Mouse (Mus musculus): ENCODE measurements around the gene Ntn1. TPM values are rescaled to one million over a fixed set of nuclear protein-coding genes. Genes with fewer than 3 reads are reported as not detected.

The Ntn1 gene
- total RNA-seq, 2 experiments from 2014 or later = 12.2 to 14.4 TPM

DNA sequence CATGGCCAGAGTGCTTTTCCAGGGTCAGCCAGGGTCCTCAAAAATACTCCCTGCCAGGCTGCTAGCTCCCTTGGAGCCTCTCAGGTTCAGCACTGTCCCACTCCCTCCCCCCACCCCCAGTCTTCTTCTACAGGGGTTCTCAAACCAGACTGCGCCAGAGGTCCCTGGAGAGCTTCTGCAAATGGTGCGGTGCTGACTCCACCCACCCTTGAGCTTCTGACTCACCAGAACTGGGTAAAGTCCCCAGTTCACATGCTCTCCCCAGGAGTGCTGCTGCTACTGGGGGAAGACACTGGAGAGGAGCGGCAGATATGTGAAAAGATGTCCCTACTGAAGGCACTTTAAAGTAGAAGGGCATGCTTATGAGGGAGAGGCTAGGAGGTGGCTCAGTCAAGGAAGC is 186.7 kb downstream of the Ntn1 start:
- no peak for DNase-seq

DNA sequence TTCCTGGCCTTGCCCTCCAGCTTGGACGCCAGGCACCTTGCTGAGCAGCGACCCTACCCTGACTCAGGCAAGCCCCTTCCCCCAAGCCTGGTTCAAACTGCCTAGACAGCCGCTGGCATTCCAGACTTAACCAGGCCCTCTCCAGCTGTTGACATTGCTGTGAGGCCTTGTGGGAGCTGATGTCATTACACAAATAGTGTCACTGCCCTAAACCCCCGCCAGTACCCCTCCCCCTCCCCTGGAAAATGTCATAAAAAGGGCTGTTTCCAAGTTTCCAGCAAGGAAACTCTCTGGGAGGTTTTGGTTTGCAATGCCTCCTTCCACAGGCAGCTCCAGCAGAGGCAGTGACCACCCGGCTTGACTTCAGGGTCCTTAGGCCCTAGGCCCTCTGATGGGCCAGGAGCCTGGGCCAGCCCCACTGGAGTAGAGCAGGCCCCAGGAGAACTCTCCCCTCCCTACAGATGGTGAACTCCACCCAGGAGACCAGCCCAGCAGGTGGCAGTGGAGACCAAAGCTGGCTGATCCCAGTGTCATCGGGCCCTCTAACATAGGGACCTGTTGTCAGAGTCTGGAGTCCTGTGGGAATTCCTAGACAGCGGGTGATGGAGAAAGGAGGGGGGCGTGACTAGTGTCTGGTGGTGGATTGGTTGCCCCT is 188.6 kb downstream of the Ntn1 start:
- DNase-seq = peak; percentile 62

DNA sequence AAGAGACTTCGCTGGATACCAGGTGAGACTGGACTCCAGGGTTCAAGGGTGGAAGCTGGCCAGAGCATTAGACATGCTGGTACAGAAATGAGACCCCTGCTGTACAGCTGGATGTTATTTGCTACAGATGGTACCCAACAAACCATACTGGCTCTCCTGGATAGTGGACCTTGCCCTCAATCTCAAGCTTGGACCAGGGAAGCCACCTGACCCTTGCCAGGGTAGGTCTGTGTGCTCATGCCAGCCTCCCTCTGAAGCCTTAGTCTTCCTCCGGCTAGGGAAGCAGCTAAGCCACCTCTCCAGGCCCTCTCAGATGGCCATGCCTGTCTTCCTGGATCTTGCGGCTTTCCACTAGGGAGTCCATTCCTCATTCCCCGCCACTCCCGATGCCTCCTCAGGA is 189.9 kb downstream of the Ntn1 start:
- DNase-seq = no peak

DNA sequence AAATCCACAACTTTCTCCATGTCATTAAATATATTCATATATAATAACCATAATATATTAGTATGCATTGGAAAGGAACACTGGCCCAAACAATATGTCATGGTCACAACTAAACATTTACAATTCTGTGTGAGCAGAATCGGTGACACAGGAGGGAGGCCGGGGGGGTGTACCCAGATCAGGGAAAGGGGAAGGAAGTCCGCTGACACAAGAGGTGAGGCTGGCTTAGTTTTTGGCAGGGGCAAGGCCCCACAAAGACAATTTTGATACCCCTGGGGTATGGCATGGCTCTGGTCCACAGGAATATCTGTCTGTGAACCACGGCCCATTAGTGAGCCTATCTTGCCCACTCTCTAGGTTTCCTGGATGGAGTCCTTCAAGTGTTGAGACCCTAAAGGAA is 191.1 kb downstream of the Ntn1 start:
- DNase-seq = no peak

DNA sequence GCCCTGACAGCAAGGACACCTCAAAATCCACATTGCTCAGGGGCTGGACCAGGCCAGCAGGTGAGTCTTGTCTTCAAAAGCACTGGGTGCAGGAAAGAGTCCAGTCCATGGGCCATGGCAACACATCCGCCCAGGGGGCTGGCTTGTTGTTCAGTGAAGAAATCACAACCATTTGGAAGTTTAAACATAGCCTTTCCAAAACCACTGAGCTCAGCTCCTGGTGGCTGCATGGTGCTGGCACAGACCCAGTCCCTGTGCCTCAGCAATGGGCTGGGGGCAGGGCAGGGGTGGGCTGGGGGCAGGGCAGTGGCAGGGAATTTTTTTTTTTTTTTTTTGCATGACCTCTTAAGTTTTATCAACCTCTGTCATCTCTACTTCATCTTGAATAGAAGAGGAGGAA is 192.0 kb downstream of the Ntn1 start:
- DNase-seq = no peak

DNA sequence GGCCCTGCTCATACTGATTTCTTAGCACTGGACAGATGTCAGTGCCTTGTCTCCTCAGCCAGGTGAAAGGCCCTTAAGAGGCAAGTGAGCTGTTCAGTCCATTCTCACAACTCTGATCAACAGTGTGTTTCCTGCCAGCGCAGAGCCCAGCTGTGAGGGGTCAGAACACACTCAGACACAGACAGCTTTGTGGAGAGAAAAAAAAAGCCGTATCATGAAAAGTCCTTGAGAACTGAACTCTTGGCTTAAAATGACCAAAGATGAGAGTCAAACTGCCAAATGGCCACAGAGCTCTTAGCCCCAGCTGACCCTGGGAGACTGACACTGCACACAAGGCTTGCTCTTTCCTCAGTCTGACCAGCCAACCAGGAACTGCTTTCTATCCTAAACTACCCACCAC is 192.6 kb downstream of the Ntn1 start:
- no peak for DNase-seq

DNA sequence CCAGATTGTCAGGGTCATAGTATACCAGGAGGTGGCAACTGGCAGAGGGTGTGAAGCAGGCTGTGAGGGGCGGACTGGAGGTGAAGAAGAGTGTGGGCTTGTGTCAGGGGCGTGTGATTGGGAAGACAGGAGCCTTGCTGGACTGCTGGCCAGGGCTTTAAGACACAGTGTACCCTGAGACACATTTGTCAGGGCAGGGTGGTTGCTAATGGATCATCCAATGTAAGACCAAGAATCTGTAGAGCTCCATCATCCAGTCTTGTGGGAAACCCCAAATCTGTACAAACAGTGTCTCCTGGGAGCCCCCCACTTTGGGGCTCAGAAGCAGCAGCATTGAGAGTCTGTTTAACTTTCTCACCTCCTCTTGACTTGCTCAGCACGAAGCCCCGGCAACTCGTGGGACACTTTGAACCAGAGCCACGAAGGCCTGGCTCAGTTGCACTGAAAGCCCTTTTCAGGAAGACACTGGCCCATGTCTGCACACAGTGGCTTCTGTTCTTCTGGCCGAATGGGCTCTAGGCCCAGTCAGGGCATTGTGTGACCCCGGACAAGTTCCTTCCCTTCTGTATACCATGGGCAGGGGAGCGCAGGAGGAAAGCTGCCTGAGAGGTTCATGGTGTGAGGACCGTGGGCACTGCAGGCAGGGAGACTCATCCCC is 194.9 kb downstream of the Ntn1 start:
- DNase-seq = no peak

DNA sequence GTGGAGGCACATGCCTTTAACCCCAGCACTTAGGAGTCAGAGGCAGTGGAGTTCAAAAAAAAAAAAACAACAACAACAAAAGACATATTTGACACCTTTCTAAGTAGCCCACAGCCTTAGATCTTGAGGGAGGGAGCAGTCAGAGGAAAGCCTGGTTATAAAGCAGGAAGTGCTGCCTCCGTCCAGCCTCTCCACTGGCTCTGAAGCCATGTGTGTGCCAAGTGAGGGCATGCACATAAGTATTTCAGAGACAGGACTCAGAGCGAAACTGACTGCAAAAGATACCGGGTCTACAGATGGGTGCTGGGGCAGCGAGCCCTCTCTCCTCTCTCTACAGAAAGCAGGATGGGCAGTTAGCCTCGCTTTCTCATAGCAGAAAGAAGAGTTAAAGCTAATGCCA is 196.2 kb downstream of the Ntn1 start:
- no peak for DNase-seq

DNA sequence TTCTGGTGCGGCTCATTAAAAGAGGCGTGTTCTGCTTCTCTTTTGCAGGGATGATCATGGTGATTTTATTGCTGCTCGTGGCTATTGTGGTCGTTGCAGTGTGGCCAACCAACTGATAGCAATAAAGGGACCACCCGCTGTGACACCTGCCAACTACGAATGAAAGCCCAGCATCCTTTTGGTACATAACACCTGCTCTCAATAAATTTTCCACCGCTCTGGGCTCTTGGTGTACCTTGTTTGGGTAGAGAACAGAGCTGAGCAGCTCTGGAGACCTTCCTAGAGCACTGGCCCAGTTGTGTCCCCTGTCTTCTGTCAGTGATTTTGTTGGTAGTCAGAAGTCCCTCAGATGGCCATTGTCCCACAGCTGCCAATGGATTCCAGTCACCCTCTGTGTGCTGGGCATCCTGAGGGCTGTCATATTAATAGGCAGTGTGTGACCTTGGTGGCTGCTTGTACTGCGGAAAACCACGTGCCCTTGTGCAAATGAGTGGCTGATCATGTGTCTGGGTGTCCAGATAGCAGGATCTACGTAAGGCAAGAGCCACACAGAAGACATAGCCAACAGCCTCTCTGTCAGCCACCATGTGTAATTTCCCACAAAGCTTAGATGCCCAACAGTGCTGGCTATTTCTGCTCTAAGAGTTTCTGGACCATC is 196.8 kb downstream of the Ntn1 start:
- no peak for DNase-seq

DNA sequence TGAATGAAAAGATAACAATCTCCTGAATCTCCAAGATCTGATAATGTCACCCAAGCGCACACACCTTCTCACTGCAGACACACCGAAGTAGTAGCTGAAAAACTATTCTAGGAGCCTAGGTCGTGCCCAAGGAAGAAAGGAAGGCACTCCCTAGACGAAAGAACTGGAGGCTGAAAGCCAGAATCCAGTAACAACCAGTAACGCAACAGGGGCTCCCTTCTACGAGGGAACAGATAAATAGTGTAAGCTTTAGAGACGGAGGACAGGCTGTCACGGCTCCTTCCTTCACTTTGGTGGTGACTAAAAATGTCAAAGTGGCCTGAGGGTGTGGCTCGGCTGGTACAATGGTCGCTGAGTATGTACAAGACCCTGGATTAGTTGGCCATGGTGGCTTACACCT is 198.1 kb downstream of the Ntn1 start:
- DNase-seq = no peak

DNA sequence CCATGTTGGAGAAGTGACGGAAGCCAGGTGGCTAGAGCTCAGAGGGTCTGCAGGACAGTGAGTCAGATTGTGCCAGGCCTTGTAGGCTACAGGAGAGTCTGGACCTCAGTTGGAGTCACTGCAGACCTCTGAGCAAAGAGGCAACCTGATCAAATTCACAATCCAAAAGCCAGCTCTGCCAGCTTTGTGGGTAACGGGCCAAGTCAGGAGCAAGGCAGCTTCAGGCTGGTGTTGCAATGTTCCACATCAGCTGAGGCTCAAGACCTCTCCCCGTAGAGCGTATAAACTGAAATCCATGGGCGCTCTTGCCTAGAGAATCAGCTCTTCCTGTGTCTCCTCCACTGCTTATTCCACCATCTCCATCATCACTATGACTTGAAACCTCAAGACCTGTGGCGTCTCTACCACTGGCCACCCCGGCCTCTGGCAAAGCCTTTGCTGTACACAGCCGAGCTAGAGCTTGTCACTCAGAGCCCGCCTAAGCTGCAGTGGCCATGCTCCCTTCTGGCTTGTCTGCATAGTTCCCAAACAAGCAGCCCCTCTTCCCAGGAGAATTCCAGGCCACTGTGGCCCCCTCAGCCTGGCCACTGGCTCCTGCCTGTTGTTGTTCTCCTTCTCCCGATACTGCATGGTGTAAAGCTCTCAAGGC is 198.7 kb downstream of the Ntn1 start:
- no peak for DNase-seq

DNA sequence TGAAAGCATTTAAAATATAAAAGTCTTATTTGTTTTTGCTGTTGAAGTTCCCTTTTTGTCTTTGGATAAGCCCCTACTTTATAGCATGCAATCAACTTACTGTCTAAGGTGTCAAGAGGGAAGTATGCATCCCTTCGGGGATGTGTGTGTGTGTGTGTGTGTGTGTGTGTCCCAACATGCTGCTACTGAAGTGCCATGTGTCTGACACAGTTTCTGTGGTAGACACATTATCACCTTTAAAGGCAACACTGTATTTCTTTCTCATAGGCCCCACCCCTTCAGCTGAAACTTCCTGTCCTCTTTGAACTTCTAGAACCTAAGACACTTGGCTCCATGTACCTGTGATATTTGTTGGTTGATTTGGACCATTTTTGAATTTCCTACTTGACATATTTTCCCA is 199.6 kb downstream of the Ntn1 start:
- DNase-seq = no peak

DNA sequence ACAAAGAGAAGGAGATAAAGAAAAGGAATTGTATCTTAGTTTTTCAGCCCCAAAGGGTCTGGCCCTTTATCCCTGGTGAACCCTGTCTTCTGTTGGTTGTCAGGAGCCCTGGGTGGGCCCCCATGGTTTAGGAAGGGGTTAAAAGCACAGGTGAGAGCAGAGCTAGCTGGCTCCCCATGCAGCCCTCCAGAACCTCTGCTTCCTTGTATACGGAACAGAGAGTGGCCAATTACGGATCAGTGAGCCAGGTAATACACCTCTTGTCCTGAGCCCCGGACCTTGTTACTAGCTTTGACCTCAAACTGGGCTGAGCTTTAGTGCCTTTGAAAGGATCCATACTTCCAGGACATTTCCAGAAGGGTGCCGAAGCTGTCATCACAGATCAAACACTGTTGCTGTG is 200.1 kb downstream of the Ntn1 start:
- no peak for DNase-seq

DNA sequence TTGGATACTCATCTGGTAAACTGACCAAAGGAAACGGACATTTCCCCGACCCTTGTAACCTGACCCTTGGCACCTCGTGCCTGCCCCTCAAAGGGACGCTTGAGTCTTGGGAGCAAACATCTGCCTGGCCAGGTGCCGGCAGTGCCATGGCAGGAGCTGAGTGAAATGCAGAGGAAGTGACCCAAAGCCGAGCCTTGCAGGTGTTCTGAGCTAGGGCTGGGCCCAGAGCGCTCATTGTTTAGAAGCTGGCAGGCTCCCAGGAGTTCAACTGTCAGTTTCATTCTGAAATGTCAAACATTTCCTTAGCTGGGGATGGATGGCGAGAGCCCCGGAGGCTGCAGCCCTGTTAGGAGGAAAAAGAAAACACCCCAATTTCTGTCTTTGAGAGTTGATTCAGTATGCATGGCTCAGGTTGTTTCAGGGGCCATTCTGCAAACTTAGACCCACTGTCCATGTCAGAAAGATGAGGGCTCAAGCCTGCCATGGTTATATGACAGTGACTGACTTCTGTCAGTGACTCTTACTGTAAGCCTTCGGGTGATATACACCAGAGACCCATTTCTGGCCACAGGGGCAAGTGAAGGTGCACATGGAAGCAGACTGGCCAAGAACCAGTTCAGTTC is 200.7 kb downstream of the Ntn1 start:
- DNase-seq = no peak

DNA sequence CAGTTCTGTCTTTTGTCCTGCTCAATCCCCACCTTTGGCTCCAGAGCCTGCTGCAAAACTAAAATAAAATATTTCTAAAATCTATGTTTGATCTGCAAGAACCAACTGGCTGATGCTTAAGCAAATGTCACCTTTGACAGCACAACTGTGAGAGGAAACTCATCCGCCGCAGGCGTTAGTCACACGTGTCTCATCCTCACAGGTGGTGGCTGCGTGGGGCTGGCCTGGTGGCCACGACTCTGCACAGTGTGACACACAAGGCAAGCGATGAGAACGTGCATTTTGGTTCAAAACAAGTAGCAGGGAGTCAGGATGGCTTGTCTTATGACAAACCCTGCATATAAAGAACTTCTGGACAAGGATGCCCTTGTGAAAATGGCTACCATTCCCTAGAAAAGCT is 201.5 kb downstream of the Ntn1 start:
- no peak for DNase-seq

DNA sequence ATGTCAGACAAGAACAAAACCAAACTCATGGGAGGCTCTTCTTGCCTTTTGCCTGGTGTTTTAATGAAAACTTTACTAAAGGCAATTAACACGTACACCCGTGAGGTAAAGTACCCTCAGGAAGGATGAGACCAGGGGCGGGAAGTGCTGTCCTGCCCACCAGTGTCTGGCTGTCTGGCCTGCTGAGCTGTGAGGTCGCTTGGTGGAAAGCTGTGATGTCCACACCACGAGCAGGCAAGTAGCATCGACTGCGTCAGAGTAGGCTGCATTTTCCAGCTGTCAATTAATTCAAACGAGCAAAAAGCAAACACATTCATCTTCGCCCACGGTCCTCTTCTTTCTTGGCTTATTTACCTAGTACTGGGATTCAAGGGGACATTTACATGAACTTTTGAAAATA is 201.9 kb downstream of the Ntn1 start:
- no peak for DNase-seq

DNA sequence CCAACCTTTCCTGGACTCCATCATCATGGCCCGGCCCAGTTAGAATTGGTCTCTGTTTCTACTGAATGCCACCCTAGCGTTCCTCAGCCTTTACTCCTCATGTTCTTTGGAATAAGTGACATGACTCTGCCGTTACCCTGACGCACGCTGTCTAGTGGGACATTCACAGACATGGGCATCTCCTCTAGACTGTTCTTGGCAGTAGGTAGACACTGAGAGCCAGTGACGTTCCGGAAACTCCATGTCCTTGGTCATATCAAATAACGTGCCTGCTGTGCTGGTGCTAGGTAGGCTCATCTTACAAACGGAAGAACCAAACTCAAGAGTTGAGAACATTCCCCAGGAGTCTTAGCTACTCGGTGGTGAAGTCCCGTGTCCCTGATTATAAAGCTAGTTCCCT is 203.2 kb downstream of the Ntn1 start:
- no peak for DNase-seq

DNA sequence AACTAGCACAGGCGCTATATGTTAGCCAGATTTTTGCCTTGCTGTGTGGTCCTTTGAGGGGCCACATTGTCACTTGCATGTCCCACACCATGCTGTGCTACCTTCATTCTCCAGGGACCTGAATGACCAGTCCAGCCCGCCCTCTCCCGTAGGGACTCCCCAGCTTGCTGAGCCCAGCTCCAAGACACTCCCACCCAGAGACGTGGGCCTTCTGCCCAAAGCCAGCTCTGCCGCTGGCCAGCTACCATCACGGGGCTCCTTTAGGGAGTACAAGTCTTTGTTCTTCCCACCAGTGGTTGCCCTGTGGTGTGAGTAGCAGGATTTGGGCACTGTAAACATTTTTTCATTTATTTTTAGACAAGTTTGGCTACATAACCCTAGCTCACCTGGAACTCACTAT is 204.1 kb downstream of the Ntn1 start:
- no peak for DNase-seq

DNA sequence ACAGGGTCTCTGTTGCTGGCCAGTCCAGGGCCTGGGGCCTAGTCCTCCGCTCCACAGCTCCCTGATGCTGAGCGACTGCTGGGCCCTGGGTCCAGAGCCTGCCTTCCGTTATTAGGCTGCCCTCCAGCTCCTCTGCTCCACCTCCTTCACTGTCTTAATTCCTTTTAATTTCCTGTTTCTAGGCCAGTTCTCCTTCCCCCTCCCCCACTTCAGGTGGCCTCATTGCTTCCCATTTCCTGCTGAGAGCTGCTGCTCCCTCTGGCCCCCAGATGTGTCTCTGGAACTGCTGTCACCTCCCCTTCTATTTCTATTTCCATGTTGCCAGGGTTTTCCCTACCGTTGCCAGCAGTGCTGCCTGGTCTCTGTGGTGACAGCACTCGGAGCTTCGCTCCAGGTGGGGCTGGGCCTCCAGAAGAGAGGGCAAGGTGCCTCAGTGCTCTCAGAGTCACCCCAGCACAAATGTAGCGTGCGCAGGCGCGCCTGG is 204.9 kb downstream of the Ntn1 start:
- no peak for DNase-seq

DNA sequence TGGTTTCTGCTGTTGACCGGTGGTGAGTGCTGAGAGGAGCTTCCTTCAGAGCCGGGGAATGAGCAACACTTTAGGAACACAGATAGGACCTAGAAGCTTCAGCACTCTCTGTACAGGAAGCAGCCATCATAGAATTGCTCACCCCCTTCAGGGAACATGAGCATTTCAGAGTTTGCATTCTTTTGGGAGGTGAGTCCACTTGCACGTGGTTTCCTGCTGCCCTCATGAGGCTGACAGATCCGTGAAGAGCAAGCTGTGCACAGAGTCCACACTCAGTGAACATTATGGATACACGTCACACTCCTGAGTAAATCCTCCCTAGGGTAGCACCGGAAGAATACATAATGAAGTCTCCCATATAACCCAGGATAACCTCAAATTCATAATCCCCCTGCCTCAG is 205.5 kb downstream of the Ntn1 start:
- DNase-seq = no peak

DNA sequence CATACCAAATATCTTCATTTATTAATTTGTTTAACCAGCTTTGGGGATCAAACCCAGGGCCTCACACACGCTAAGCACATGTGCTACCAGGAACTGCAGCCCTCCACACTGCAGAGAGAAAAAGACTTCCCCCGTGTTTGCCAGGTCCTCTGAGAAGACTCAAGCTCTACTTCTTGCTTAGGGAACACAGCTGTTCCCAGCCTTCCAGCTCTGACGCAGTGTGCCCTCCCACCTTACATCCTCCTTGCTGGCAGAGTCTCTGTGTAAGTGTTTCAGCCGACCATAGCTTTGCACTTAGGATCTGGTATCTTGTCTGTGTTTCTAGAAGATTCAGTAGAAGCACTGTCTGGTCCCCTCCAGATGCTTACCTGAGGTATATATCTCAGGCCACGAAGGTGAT is 209.8 kb downstream of the Ntn1 start:
- DNase-seq = no peak

DNA sequence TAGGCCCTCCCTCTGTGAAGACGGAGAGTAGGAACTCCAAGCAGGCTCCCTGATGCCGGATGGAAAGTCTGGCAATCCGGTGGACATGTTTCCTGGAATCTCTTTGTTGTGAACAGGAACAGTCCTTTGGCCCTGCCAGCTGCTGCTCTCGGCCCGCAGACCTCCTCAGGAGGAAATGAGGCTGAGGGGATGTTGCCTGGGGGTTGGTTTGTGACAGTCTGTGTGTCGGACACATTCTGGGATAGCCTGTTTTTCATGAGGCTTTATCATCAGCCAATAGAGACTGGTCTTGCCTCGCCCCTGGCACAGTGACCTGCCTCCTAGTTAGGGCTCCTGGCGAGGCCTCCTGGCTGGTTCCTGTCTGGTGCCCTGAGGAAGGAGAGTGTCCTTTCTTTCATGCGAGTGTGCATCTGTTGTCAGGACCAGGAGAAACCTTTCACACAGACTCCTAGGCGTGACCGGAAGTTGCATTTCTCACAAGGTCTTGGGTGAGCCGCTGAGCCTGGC is 211.9 kb downstream of the Ntn1 start:
- DNase-seq = no peak

DNA sequence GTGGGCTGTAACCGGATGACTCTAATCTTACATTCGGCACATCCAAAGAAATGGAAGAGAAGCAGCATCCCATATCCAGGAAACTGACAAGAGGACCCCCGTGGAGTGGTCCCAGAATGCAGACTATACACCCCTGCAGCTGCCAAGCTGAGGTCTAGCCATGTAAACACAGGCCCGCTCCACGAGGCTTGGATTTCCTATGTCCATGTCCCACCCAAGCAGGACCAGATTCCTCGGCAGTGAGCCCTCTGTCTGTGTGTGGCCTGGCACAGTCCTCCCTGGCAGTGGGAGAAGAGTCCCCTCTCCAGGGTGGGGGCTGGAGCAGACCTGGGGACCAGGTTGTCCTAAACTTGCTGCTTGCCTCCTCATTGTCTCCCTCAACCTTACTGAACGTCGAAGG is 213.4 kb downstream of the Ntn1 start:
- no peak for DNase-seq

Data from gastrocnemius, postnatal 10 days (tissue).